Mouse (Mus musculus): ENCODE data around the gene Ak2. TPM values are rescaled to one million over a fixed set of nuclear protein-coding genes. Genes with fewer than 3 reads are reported as not detected.

Gene Ak2
- polyA plus RNA-seq, 1 experiment = 176 TPM

DNA sequence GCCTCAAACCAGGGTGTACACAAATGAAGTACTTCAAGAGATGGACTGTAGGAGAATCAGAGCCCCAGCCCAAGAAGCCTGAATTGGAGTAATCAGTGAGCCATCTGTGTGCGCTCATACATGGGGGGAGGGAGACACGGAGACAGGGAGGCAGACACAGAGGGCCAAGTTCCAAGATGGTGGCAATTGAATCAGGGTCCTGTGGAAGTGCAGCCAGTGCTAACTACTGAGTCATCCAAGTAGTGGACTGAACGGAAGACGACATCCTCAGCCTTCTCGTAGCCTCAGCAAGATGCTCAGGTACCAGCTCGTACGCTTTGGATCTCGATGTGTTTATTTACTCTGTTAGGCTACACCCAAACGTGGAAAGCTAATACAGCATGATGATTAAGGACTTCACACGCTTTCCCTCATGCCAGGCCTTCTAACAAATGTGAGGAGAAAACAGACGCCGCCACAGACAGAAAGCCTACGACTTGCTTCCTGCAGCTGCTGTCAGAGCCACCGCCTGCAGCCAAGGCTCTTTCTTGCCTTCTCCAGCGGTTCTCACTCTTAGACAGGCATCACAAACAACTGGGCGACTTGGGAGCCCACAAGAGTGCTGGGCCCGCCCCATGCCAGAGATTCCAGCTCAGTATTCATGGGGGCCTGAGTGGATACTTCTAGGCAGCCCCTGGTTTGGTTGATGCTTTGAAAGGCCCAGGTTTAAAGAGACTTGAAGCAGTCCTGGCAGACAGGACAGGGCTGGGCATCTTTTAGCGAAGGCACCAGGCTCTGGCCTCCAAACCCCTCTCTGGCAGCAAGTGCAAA lies 21.9 kb upstream of the Ak2 start:
- H3K79me3 ChIP-seq (ENCODE audit: low read depth) = no peaks in the 10 kb centered on the region
- H3K79me2 ChIP-seq (ENCODE audit: control insufficient read depth, insufficient read depth) = no peaks in the 10 kb centered on the region
- H3K4me3 ChIP-seq (ENCODE audit: insufficient read depth, poor library complexity, severe bottlenecking) = no peak overlapping the region
- H3ac ChIP-seq (ENCODE audit: control insufficient read depth, insufficient read length, low read depth) = peak overlapping the region; percentile 67
- no peak for TF ChIP-seq MYOG (IDR thresholded peaks at IDR 0.05; ENCODE audit: control insufficient read depth, extremely low read depth, insufficient read length)
- TF ChIP-seq FOSL1 (IDR thresholded peaks at IDR 0.05; ENCODE audit: insufficient read depth, low read length, poor library complexity, severe bottlenecking) = no peak
- peak; percentile 29 for TF ChIP-seq MYOD1 (IDR thresholded peaks at IDR 0.05; ENCODE audit: control insufficient read depth, insufficient read length, low read depth)
- no peak for TF ChIP-seq CEBPB (IDR thresholded peaks at IDR 0.05; ENCODE audit: low read depth)
- peak; percentile 35 for TF ChIP-seq MAX (IDR thresholded peaks at IDR 0.05)
- TF ChIP-seq CTCF (IDR thresholded peaks at IDR 0.05; ENCODE audit: control insufficient read depth, insufficient read depth, insufficient read length) = no peak
- no peak for TF ChIP-seq USF1 (IDR thresholded peaks at IDR 0.05; ENCODE audit: low read depth)
- no peaks in the 10 kb centered on the region for H3K27me3 ChIP-seq (ENCODE audit: control insufficient read depth, insufficient read depth, insufficient read length)
- H3K36me3 ChIP-seq (ENCODE audit: control insufficient read depth, insufficient read depth) = no peaks in the 10 kb centered on the region

DNA sequence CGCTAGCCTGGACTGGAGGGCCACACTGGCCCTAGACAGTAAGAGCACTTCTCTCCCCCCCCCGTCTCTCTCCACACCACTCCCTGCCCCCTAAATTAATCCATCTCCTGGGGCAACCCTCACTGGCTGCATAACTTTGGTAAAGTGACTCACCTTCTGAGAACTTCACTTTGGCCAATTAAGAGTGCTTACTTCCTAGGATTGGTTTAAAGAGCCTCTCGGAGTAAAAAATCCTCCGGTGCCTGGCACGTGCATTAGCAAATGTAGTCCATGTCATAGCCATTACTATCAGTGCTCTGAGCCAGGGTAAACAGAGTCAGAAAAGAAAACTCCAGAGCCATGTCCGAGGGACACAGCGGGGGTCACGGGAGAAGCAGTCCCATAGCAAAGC lies 21.3 kb upstream of the Ak2 start:
- Histone ChIP-seq H3ac (ENCODE audit: control insufficient read depth, insufficient read length, low read depth) (peak overlapping the region; percentile 67), H3K4me3 (ENCODE audit: insufficient read depth, poor library complexity, severe bottlenecking) (no peak overlapping the region), H3K27me3 (ENCODE audit: control insufficient read depth, insufficient read depth, insufficient read length) (no peaks in the 10 kb centered on the region), H3K79me2 (ENCODE audit: control insufficient read depth, insufficient read depth) (no peaks in the 10 kb centered on the region), H3K36me3 (ENCODE audit: control insufficient read depth, insufficient read depth) (no peaks in the 10 kb centered on the region), H3K79me3 (ENCODE audit: low read depth) (no peaks in the 10 kb centered on the region)
- TF ChIP-seq CTCF (IDR thresholded peaks at IDR 0.05; ENCODE audit: control insufficient read depth, insufficient read depth, insufficient read length) (no peak), MYOD1 (IDR thresholded peaks at IDR 0.05; ENCODE audit: control insufficient read depth, insufficient read length, low read depth) (no peak), USF1 (IDR thresholded peaks at IDR 0.05; ENCODE audit: low read depth) (peak; percentile 29), MAX (IDR thresholded peaks at IDR 0.05) (peak; percentile 90), CEBPB (IDR thresholded peaks at IDR 0.05; ENCODE audit: low read depth) (no peak), MYOG (IDR thresholded peaks at IDR 0.05; ENCODE audit: control insufficient read depth, extremely low read depth, insufficient read length) (no peak), FOSL1 (IDR thresholded peaks at IDR 0.05; ENCODE audit: insufficient read depth, low read length, poor library complexity, severe bottlenecking) (no peak)

DNA sequence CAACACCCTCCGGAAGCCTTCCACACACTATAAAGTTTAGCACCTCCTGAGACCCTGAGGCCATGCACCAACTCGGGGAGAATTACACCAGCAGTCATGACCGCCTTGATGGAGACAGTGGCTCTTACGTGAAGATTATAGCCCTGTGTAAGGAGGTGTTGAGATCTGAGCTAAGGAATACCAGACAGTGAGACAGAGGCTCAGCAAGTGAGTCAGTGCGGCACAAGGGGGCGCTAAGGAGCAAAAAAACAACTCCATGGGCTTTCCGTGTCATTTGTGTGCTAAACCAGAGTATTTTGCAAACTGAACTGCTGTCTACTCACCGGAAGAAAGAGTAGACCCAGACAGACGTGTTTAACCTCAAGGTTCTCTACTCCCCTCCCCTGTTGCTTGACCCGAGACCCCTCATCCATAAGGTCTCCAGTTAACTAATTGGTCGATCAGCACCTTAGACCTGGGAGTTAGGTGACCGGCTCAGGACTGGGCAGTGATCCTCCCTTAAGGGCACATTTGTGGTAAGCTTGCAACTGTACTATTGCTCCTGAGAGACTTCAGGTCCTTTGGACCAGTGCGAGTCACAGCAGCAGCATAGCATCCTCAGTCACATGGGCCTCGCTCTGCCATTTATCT lies 20.6 kb upstream of the Ak2 start:
- Histone ChIP-seq H3K36me3 (ENCODE audit: control insufficient read depth, insufficient read depth) (no peaks in the 10 kb centered on the region), H3K79me2 (ENCODE audit: control insufficient read depth, insufficient read depth) (no peaks in the 10 kb centered on the region), H3K4me3 (ENCODE audit: insufficient read depth, poor library complexity, severe bottlenecking) (no peak overlapping the region), H3K27me3 (ENCODE audit: control insufficient read depth, insufficient read depth, insufficient read length) (no peaks in the 10 kb centered on the region), H3K79me3 (ENCODE audit: low read depth) (no peaks in the 10 kb centered on the region), H3ac (ENCODE audit: control insufficient read depth, insufficient read length, low read depth) (no peak overlapping the region)
- TF ChIP-seq CEBPB (IDR thresholded peaks at IDR 0.05; ENCODE audit: low read depth) = no peak
- no peak for TF ChIP-seq MYOD1 (IDR thresholded peaks at IDR 0.05; ENCODE audit: control insufficient read depth, insufficient read length, low read depth)
- TF ChIP-seq CTCF (IDR thresholded peaks at IDR 0.05; ENCODE audit: control insufficient read depth, insufficient read depth, insufficient read length) = peak; percentile 36

GRCm38 (mm10) chr4:128974677-128975076 lies 17.1 kb upstream of the Ak2 start:
- Histone ChIP-seq H3K4me3 (ENCODE audit: insufficient read depth, poor library complexity, severe bottlenecking) (no peak overlapping the region), H3K79me3 (ENCODE audit: low read depth) (no peaks in the 10 kb centered on the region), H3K36me3 (ENCODE audit: control insufficient read depth, insufficient read depth) (no peaks in the 10 kb centered on the region), H3K27me3 (ENCODE audit: control insufficient read depth, insufficient read depth, insufficient read length) (no peaks in the 10 kb centered on the region), H3K79me2 (ENCODE audit: control insufficient read depth, insufficient read depth) (no peaks in the 10 kb centered on the region), H3ac (ENCODE audit: control insufficient read depth, insufficient read length, low read depth) (no peak overlapping the region)
- TF ChIP-seq MYOD1 (IDR thresholded peaks at IDR 0.05; ENCODE audit: control insufficient read depth, insufficient read length, low read depth) (no peak), CEBPB (IDR thresholded peaks at IDR 0.05; ENCODE audit: low read depth) (no peak), USF1 (IDR thresholded peaks at IDR 0.05; ENCODE audit: low read depth) (no peak), MYOG (IDR thresholded peaks at IDR 0.05; ENCODE audit: control insufficient read depth, extremely low read depth, insufficient read length) (no peak), FOSL1 (IDR thresholded peaks at IDR 0.05; ENCODE audit: insufficient read depth, low read length, poor library complexity, severe bottlenecking) (no peak), MAX (IDR thresholded peaks at IDR 0.05) (no peak), CTCF (IDR thresholded peaks at IDR 0.05; ENCODE audit: control insufficient read depth, insufficient read depth, insufficient read length) (no peak)

DNA sequence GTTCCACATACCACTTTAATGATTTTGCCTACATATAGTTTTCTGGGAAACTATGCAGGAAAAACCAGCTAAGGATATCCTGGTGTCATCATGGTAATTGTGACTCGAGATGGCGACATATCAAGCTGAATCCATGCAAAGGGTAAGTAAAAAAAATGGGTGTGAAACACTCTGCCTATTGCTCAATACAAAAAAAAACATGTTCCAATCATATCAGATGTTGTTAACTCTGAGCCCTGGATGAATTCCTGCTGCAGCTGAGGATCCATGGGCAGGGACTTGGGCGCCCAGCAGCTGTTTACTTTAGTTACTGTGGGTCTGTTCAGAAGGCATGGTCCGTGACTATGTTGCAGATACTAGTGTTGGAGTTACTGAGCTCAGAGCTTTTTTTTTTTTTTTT lies 15.2 kb upstream of the Ak2 start:
- Histone ChIP-seq H3K4me3 (ENCODE audit: insufficient read depth, poor library complexity, severe bottlenecking) (no peak overlapping the region), H3K79me3 (ENCODE audit: low read depth) (no peaks in the 10 kb centered on the region)

GRCm38 (mm10) chr4:128977217-128977616 lies 14.5 kb upstream of the Ak2 start:
- Histone ChIP-seq H3K36me3 (ENCODE audit: control insufficient read depth, insufficient read depth) (no peaks in the 10 kb centered on the region), H3K79me3 (ENCODE audit: low read depth) (no peaks in the 10 kb centered on the region), H3ac (ENCODE audit: control insufficient read depth, insufficient read length, low read depth) (no peak overlapping the region), H3K79me2 (ENCODE audit: control insufficient read depth, insufficient read depth) (no peaks in the 10 kb centered on the region), H3K27me3 (ENCODE audit: control insufficient read depth, insufficient read depth, insufficient read length) (no peaks in the 10 kb centered on the region), H3K4me3 (ENCODE audit: insufficient read depth, poor library complexity, severe bottlenecking) (no peak overlapping the region)
- TF ChIP-seq USF1 (IDR thresholded peaks at IDR 0.05; ENCODE audit: low read depth) (no peak), MYOD1 (IDR thresholded peaks at IDR 0.05; ENCODE audit: control insufficient read depth, insufficient read length, low read depth) (no peak), CEBPB (IDR thresholded peaks at IDR 0.05; ENCODE audit: low read depth) (no peak), FOSL1 (IDR thresholded peaks at IDR 0.05; ENCODE audit: insufficient read depth, low read length, poor library complexity, severe bottlenecking) (no peak), MYOG (IDR thresholded peaks at IDR 0.05; ENCODE audit: control insufficient read depth, extremely low read depth, insufficient read length) (no peak), CTCF (IDR thresholded peaks at IDR 0.05; ENCODE audit: control insufficient read depth, insufficient read depth, insufficient read length) (no peak), MAX (IDR thresholded peaks at IDR 0.05) (no peak)

More for the DNA sequence above, 15.2 kb upstream of the Ak2 start:
- H3K79me2 ChIP-seq (ENCODE audit: control insufficient read depth, insufficient read depth) = no peaks in the 10 kb centered on the region
- TF ChIP-seq FOSL1 (IDR thresholded peaks at IDR 0.05; ENCODE audit: insufficient read depth, low read length, poor library complexity, severe bottlenecking) (no peak), CEBPB (IDR thresholded peaks at IDR 0.05; ENCODE audit: low read depth) (peak; percentile 54)
- no peaks in the 10 kb centered on the region for H3K36me3 ChIP-seq (ENCODE audit: control insufficient read depth, insufficient read depth)
- no peak overlapping the region for H3ac ChIP-seq (ENCODE audit: control insufficient read depth, insufficient read length, low read depth)
- no peaks in the 10 kb centered on the region for H3K27me3 ChIP-seq (ENCODE audit: control insufficient read depth, insufficient read depth, insufficient read length)

Data from C2C12 (cell line).